Mouse (Mus musculus): ENCODE results near the gene Cmtm1. TPM values are rescaled to one million over a fixed set of nuclear protein-coding genes. Genes with fewer than 3 reads are reported as not detected.

Cmtm1 gene
- polyA plus RNA-seq, 2 experiments: not detected

- Histone ChIP-seq H3K9me3 (ENCODE audit: control insufficient read depth, low read length) (no peaks in the 10 kb centered on the region), H3K27me3 (ENCODE audit: control insufficient read depth, insufficient read depth, low read length) (peaks cover 2% of the 10 kb centered on the region; the same call in 1 of the 2 replicates), H3K36me3 (replicated peaks; ENCODE audit: control insufficient read depth, insufficient read depth, low read depth) (no peaks in the 10 kb centered on the region), H3K9ac (replicated peaks) (peak within 1 kb of the TSS; percentile 13; the same call in 1 of the 2 replicates), H3K4me3 (ENCODE audit: insufficient read depth in 1 of 2, low read depth in 2 of 2, low read length in 2 of 2) (peak within 1 kb of the TSS; percentile 50 to 61), H3K4me2 (ENCODE audit: low read depth) (peak within 1 kb of the TSS; percentile 73), H3K27ac (no peak within 1 kb of the TSS), H3K4me1 (replicated peaks; ENCODE audit: control insufficient read depth in 2 of 2, insufficient read depth in 2 of 2, low read length in 1 of 2) (peaks cover 0 to 3% of the 10 kb centered on the region in 2 experiments; a peak in 2 of 4 replicates)
- 24% methylated on average over 17 of the region's 18 CpGs for WGBS (ENCODE audit: insufficient replicate concordance)
- DNase-seq (ENCODE audit: low read depth in 3 of 3, low spot score in 3 of 3) (no peak), ATAC-seq (ENCODE audit: insufficient read depth) (no peak)
- TF ChIP-seq CTCF (IDR thresholded peaks at IDR 0.05; ENCODE audit: low read depth): no peak
- no peak for TF ChIP-seq EP300 (IDR thresholded peaks at IDR 0.05; ENCODE audit: low read depth)
Measured at GRCm38 (mm10) chr8:104339229-104339982, 29.5 kb upstream of the Cmtm1 start, which contains the start of gene Cmtm3. Gene Cmtm3 (plus strand): TSS chr8:104339410.

DNA sequence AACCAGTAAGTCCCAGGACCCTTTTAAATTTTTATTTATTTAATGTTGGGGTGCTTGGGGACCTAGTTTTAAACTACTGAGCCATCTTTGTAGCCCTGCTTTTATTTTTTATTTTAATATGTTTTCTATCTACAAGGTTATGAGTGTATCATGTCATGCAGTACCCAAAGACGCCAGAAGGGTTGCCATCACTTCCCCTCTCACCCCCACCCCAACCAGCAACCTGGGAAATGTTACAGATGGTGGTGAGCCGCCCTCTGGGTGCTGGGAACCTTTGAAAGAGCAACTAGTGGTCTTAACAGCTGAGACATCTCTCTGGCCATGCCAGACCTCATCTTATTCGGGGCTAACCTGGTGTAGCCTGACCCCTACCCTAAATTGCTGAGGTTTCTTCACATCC, 27.9 kb upstream of the Cmtm1 start:
- H3K27ac ChIP-seq: no peak overlapping the region
- ATAC-seq (ENCODE audit: insufficient read depth) (no peak), DNase-seq (ENCODE audit: low read depth in 3 of 3, low spot score in 3 of 3) (no peak)
- H3K4me1 ChIP-seq (replicated peaks; ENCODE audit: control insufficient read depth in 2 of 2, insufficient read depth in 2 of 2, low read length in 1 of 2): peaks cover 6 to 15% of the 10 kb centered on the region in 2 experiments; a peak in 3 of 4 replicates
- WGBS (ENCODE audit: insufficient replicate concordance): 39% methylated on average over 3 of the region's 3 CpGs
- no peaks in the 10 kb centered on the region for H3K9me3 ChIP-seq (ENCODE audit: control insufficient read depth, low read length)
- peaks cover 2% of the 10 kb centered on the region; the same call in 1 of the 2 replicates for H3K27me3 ChIP-seq (ENCODE audit: control insufficient read depth, insufficient read depth, low read length)
- TF ChIP-seq CTCF (IDR thresholded peaks at IDR 0.05; ENCODE audit: low read depth): peak; percentile 25; the same call in 1 of the 2 replicates
- TF ChIP-seq EP300 (IDR thresholded peaks at IDR 0.05; ENCODE audit: low read depth): no peak
- H3K4me2 ChIP-seq (ENCODE audit: low read depth): no peak overlapping the region
- H3K9ac ChIP-seq (replicated peaks): no peak overlapping the region
- H3K4me3 ChIP-seq (ENCODE audit: insufficient read depth in 1 of 2, low read depth in 2 of 2, low read length in 2 of 2): no peak overlapping the region
- no peaks in the 10 kb centered on the region for H3K36me3 ChIP-seq (replicated peaks; ENCODE audit: control insufficient read depth, insufficient read depth, low read depth)

DNA sequence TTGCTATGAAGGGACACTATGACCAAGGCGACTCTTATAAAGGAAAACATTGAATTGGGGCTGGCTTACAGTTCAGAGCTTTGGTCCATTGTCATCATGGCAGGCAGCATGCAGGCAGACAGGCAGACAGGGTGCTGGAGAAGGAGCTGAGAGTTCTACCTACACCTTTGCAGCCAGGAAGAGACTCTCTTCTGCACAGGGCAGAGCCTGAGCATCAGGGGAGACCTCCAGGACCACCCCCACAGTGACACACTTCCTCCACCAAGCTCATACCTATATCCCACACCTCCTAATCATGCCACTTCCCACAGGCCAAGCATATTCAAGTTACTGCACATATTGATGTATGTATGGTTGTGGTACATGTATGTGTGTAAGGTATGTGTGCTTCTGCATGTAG, 26.9 kb upstream of the Cmtm1 start:
- Histone ChIP-seq H3K9me3 (ENCODE audit: control insufficient read depth, low read length) (no peaks in the 10 kb centered on the region), H3K36me3 (replicated peaks; ENCODE audit: control insufficient read depth, insufficient read depth, low read depth) (no peaks in the 10 kb centered on the region), H3K4me2 (ENCODE audit: low read depth) (no peak overlapping the region), H3K27ac (no peak overlapping the region), H3K27me3 (ENCODE audit: control insufficient read depth, insufficient read depth, low read length) (peaks cover 2% of the 10 kb centered on the region; the same call in 1 of the 2 replicates), H3K9ac (replicated peaks) (no peak overlapping the region), H3K4me1 (replicated peaks; ENCODE audit: control insufficient read depth in 2 of 2, insufficient read depth in 2 of 2, low read length in 1 of 2) (peaks cover 6 to 17% of the 10 kb centered on the region in 2 experiments; a peak in 3 of 4 replicates), H3K4me3 (ENCODE audit: insufficient read depth in 1 of 2, low read depth in 2 of 2, low read length in 2 of 2) (no peak overlapping the region)
- no peak for ATAC-seq (ENCODE audit: insufficient read depth)
- DNase-seq (ENCODE audit: low read depth in 3 of 3, low spot score in 3 of 3): no peak
- TF ChIP-seq CTCF (IDR thresholded peaks at IDR 0.05; ENCODE audit: low read depth) (no peak), EP300 (IDR thresholded peaks at IDR 0.05; ENCODE audit: low read depth) (no peak)
- WGBS (ENCODE audit: insufficient replicate concordance): 82% methylated on average over 1 of the region's 1 CpGs

DNA sequence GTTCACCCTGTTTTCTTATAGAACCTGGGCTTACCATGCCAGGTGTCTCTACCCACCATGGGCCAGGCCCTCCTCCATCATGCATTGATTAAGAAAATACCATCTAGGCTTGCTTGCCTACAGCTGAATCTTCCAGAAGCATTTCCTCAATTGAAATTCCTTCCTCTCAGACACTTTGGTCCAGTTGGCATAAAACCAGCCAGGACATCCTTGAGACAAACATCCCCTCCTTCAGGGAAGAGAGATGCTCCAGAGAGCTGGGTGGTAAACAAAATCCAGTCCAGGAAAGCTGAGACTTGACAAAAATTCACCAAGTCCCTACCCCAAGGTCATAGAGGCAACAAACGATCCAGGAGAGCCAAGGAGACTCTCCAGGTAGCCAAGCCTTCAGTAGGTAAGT, 24.3 kb upstream of the Cmtm1 start:
- H3K4me3 ChIP-seq (ENCODE audit: insufficient read depth in 1 of 2, low read depth in 2 of 2, low read length in 2 of 2): no peak overlapping the region
- ATAC-seq (ENCODE audit: insufficient read depth) (no peak), DNase-seq (ENCODE audit: low read depth in 3 of 3, low spot score in 3 of 3) (no peak)
- no peaks in the 10 kb centered on the region for H3K36me3 ChIP-seq (replicated peaks; ENCODE audit: control insufficient read depth, insufficient read depth, low read depth)
- TF ChIP-seq EP300 (IDR thresholded peaks at IDR 0.05; ENCODE audit: low read depth): no peak
- no peak for TF ChIP-seq CTCF (IDR thresholded peaks at IDR 0.05; ENCODE audit: low read depth)
- WGBS (ENCODE audit: insufficient replicate concordance): 69% methylated on average over 1 of the region's 1 CpGs
- peaks cover 6 to 15% of the 10 kb centered on the region in 2 experiments; a peak in 3 of 4 replicates for H3K4me1 ChIP-seq (replicated peaks; ENCODE audit: control insufficient read depth in 2 of 2, insufficient read depth in 2 of 2, low read length in 1 of 2)
- no peaks in the 10 kb centered on the region for H3K9me3 ChIP-seq (ENCODE audit: control insufficient read depth, low read length)
- H3K4me2 ChIP-seq (ENCODE audit: low read depth): no peak overlapping the region
- no peaks in the 10 kb centered on the region for H3K27me3 ChIP-seq (ENCODE audit: control insufficient read depth, insufficient read depth, low read length)
- H3K9ac ChIP-seq (replicated peaks): no peak overlapping the region
- H3K27ac ChIP-seq: no peak overlapping the region

DNA sequence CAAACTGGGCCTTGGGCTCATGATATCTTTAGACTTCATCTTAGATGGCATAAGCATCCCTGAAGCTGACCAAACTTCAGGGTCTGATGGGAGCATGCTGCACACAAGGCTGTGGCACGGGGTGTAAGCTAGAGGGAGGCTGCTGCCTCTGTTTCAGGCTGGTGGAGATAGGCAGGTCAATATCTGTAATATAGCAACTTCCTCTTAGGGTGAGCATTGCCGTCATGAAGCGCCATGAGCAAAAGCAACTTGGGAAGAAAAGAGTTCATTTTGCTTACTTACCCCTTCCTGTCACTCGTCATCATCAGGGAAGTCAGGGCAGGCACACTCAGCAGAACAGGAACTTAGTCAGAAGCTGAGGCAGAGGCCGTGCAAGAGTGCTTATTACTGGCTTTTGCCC, 23.8 kb upstream of the Cmtm1 start:
- ATAC-seq (ENCODE audit: insufficient read depth) (peak; percentile 61; the same call in 1 of the 2 replicates), DNase-seq (ENCODE audit: low read depth in 3 of 3, low spot score in 3 of 3) (no peak)
- Histone ChIP-seq H3K27me3 (ENCODE audit: control insufficient read depth, insufficient read depth, low read length) (no peaks in the 10 kb centered on the region), H3K4me3 (ENCODE audit: insufficient read depth in 1 of 2, low read depth in 2 of 2, low read length in 2 of 2) (no peak overlapping the region), H3K36me3 (replicated peaks; ENCODE audit: control insufficient read depth, insufficient read depth, low read depth) (no peaks in the 10 kb centered on the region), H3K9me3 (ENCODE audit: control insufficient read depth, low read length) (no peaks in the 10 kb centered on the region), H3K27ac (no peak overlapping the region), H3K9ac (replicated peaks) (no peak overlapping the region), H3K4me2 (ENCODE audit: low read depth) (peak overlapping the region; percentile 15; the same call in 1 of the 2 replicates), H3K4me1 (replicated peaks; ENCODE audit: control insufficient read depth in 2 of 2, insufficient read depth in 2 of 2, low read length in 1 of 2) (peaks cover 6 to 15% of the 10 kb centered on the region in 2 experiments; a peak in 3 of 4 replicates)
- WGBS (ENCODE audit: insufficient replicate concordance): 19% methylated on average over 5 of the region's 5 CpGs
- no peak for TF ChIP-seq EP300 (IDR thresholded peaks at IDR 0.05; ENCODE audit: low read depth)
- TF ChIP-seq CTCF (IDR thresholded peaks at IDR 0.05; ENCODE audit: low read depth): no peak

Measured in liver, embryonic 14.5 days (tissue).